Mouse (Mus musculus): ENCODE data around the gene Got1. TPM values are rescaled to one million over a fixed set of nuclear protein-coding genes. Genes with fewer than 3 reads are reported as not detected.

The Got1 gene
- polyA plus RNA-seq (2012; ENCODE audit: insufficient read depth, insufficient read length, missing spikeins) = 21.7 and 26.5 TPM in 2 replicates

- H3K27ac ChIP-seq (replicated peaks; ENCODE audit: low read depth, low read length) = peak within 1 kb of the TSS; percentile 64
- peaks cover 3% of the 10 kb centered on the region; the same call in 1 of the 2 replicates for H3K4me1 ChIP-seq (ENCODE audit: control insufficient read depth, insufficient read depth, insufficient read length, low read length)
- H3K4me3 ChIP-seq (ENCODE audit: insufficient read depth, low read depth, low read length) = peak within 1 kb of the TSS; percentile 81
Observed at GRCm38 (mm10) chr19:43524187-43525103, at the start of gene Got1. Gene Got1, minus strand, starts transcription at chr19:43524605.

GRCm38 (mm10) chr19:43570831-43571790 is 46.7 kb upstream of the Got1 start:
- peak overlapping the region; percentile 52 for H3K4me3 ChIP-seq (ENCODE audit: insufficient read depth, low read depth, low read length)
- no peaks in the 10 kb centered on the region for H3K4me1 ChIP-seq (ENCODE audit: control insufficient read depth, insufficient read depth, insufficient read length, low read length)
- no peak overlapping the region for H3K27ac ChIP-seq (replicated peaks; ENCODE audit: low read depth, low read length)

- Histone ChIP-seq H3K4me1 (ENCODE audit: control insufficient read depth, insufficient read depth, insufficient read length, low read length) (no peaks in the 10 kb centered on the region), H3K4me3 (ENCODE audit: insufficient read depth, low read depth, low read length) (no peak overlapping the region), H3K27ac (replicated peaks; ENCODE audit: low read depth, low read length) (no peak overlapping the region)
Observed at GRCm38 (mm10) chr19:43569133-43569532, 44.7 kb upstream of the Got1 start.

GRCm38 (mm10) chr19:43568298-43568697 is 43.9 kb upstream of the Got1 start:
- Histone ChIP-seq H3K4me1 (ENCODE audit: control insufficient read depth, insufficient read depth, insufficient read length, low read length) (no peaks in the 10 kb centered on the region), H3K27ac (replicated peaks; ENCODE audit: low read depth, low read length) (no peak overlapping the region), H3K4me3 (ENCODE audit: insufficient read depth, low read depth, low read length) (no peak overlapping the region)

- H3K27ac ChIP-seq (replicated peaks; ENCODE audit: low read depth, low read length) = no peak overlapping the region
- H3K4me1 ChIP-seq (ENCODE audit: control insufficient read depth, insufficient read depth, insufficient read length, low read length) = no peaks in the 10 kb centered on the region
- H3K4me3 ChIP-seq (ENCODE audit: insufficient read depth, low read depth, low read length) = no peak overlapping the region
Observed at GRCm38 (mm10) chr19:43563166-43563565, 38.8 kb upstream of the Got1 start.

- no peak overlapping the region for H3K27ac ChIP-seq (replicated peaks; ENCODE audit: low read depth, low read length)
- no peak overlapping the region for H3K4me3 ChIP-seq (ENCODE audit: insufficient read depth, low read depth, low read length)
- no peaks in the 10 kb centered on the region for H3K4me1 ChIP-seq (ENCODE audit: control insufficient read depth, insufficient read depth, insufficient read length, low read length)
Observed at GRCm38 (mm10) chr19:43561841-43562240, 37.4 kb upstream of the Got1 start.

GRCm38 (mm10) chr19:43560244-43560643 is 35.8 kb upstream of the Got1 start:
- Histone ChIP-seq H3K4me1 (ENCODE audit: control insufficient read depth, insufficient read depth, insufficient read length, low read length) (no peaks in the 10 kb centered on the region), H3K4me3 (ENCODE audit: insufficient read depth, low read depth, low read length) (no peak overlapping the region), H3K27ac (replicated peaks; ENCODE audit: low read depth, low read length) (no peak overlapping the region)

GRCm38 (mm10) chr19:43551493-43551890 is 27.1 kb upstream of the Got1 start:
- H3K4me3 ChIP-seq (ENCODE audit: insufficient read depth, low read depth, low read length) = no peak overlapping the region
- no peaks in the 10 kb centered on the region for H3K4me1 ChIP-seq (ENCODE audit: control insufficient read depth, insufficient read depth, insufficient read length, low read length)
- no peak overlapping the region for H3K27ac ChIP-seq (replicated peaks; ENCODE audit: low read depth, low read length)

GRCm38 (mm10) chr19:43550706-43551492 is 26.5 kb upstream of the Got1 start:
- Histone ChIP-seq H3K27ac (replicated peaks; ENCODE audit: low read depth, low read length) (no peak overlapping the region), H3K4me3 (ENCODE audit: insufficient read depth, low read depth, low read length) (no peak overlapping the region)

GRCm38 (mm10) chr19:43548060-43548459 is 23.7 kb upstream of the Got1 start:
- Histone ChIP-seq H3K4me3 (ENCODE audit: insufficient read depth, low read depth, low read length) (no peak overlapping the region), H3K27ac (replicated peaks; ENCODE audit: low read depth, low read length) (no peak overlapping the region)

More at GRCm38 (mm10) chr19:43550706-43551492, 26.5 kb upstream of the Got1 start:
- no peaks in the 10 kb centered on the region for H3K4me1 ChIP-seq (ENCODE audit: control insufficient read depth, insufficient read depth, insufficient read length, low read length)

GRCm38 (mm10) chr19:43546337-43547117 is 22.1 kb upstream of the Got1 start:
- H3K4me1 ChIP-seq (ENCODE audit: control insufficient read depth, insufficient read depth, insufficient read length, low read length) = no peaks in the 10 kb centered on the region
- H3K27ac ChIP-seq (replicated peaks; ENCODE audit: low read depth, low read length) = no peak overlapping the region
- no peak overlapping the region for H3K4me3 ChIP-seq (ENCODE audit: insufficient read depth, low read depth, low read length)

More at GRCm38 (mm10) chr19:43548060-43548459, 23.7 kb upstream of the Got1 start:
- H3K4me1 ChIP-seq (ENCODE audit: control insufficient read depth, insufficient read depth, insufficient read length, low read length) = no peaks in the 10 kb centered on the region

- no peaks in the 10 kb centered on the region for H3K4me1 ChIP-seq (ENCODE audit: control insufficient read depth, insufficient read depth, insufficient read length, low read length)
- H3K27ac ChIP-seq (replicated peaks; ENCODE audit: low read depth, low read length) = no peak overlapping the region
- no peak overlapping the region for H3K4me3 ChIP-seq (ENCODE audit: insufficient read depth, low read depth, low read length)
Observed at GRCm38 (mm10) chr19:43535372-43535771, 11.0 kb upstream of the Got1 start.

GRCm38 (mm10) chr19:43530921-43531320 is 6.5 kb upstream of the Got1 start:
- H3K27ac ChIP-seq (replicated peaks; ENCODE audit: low read depth, low read length) = no peak overlapping the region
- H3K4me1 ChIP-seq (ENCODE audit: control insufficient read depth, insufficient read depth, insufficient read length, low read length) = no peaks in the 10 kb centered on the region
- H3K4me3 ChIP-seq (ENCODE audit: insufficient read depth, low read depth, low read length) = no peak overlapping the region
